Mouse (Mus musculus) ES-E14 (cell line): ENCODE data around the gene Slc31a1. TPM values are rescaled to one million over a fixed set of nuclear protein-coding genes. Genes with fewer than 3 reads are reported as not detected.

ENCODE experiments used
- DNase-seq: peaks from one replicate; pipeline ENCODE4 v3.0.0-alpha.2; 2013; ENCODE audit warnings: low read depth, low spot score
- H3K27ac ChIP-seq: 2 replicates; pipeline ENCODE4 v1.5.1; 2012; ENCODE audit warnings: low read depth, mild to moderate bottlenecking, low read length, moderate library complexity, mixed read lengths; ENCODE audit not compliant: poor library complexity, insufficient read depth, severe bottlenecking
- H3K36me3 ChIP-seq: 2 replicates; pipeline ENCODE4 v1.6.1; 2012; ENCODE audit warnings: mild to moderate bottlenecking, low read length, moderate library complexity, mixed read lengths; ENCODE audit not compliant: control insufficient read depth, poor library complexity, insufficient read depth, severe bottlenecking
- H3K4me1 ChIP-seq, 2 experiments: fragments of 150-350 bp in 1 of 2; sonication (generic) in 1 of 2; 2 replicates each; pipeline ENCODE4 v1.6.1; 2012; ENCODE audit warnings: low read length in 2 of 2, mild to moderate bottlenecking in 1 of 2, mixed read lengths in 1 of 2; ENCODE audit not compliant: control insufficient read depth in 2 of 2, insufficient read depth in 2 of 2, poor library complexity in 1 of 2
- H3K4me3 ChIP-seq, 2 experiments: fragments of 150-350 bp in 1 of 2; sonication (generic) in 1 of 2; 2 replicates each; pipeline ENCODE4 v1.5.1; 2012; ENCODE audit warnings: low read length in 2 of 2, low read depth in 1 of 2, mild to moderate bottlenecking in 1 of 2, mixed read lengths in 1 of 2; ENCODE audit not compliant: insufficient read depth in 1 of 2, poor library complexity in 1 of 2, severe bottlenecking in 1 of 2
- H3K9ac ChIP-seq: 2 replicates; pipeline ENCODE4 v1.6.1; 2012; ENCODE audit warnings: low read depth, mild to moderate bottlenecking, low read length, mixed read lengths; ENCODE audit not compliant: poor library complexity, insufficient read depth, severe bottlenecking
- H3K9me3 ChIP-seq: fragments of 150-350 bp; sonication (generic); 2 replicates; pipeline ENCODE4 v1.6.1; 2012; ENCODE audit warnings: low read depth, mild to moderate bottlenecking, low read length; ENCODE audit not compliant: control insufficient read depth, insufficient read depth
- CHD2 ChIP-seq: IDR thresholded peaks from 2 replicates; pipeline ENCODE4 v1.6.1; 2014; ENCODE audit warnings: mild to moderate bottlenecking, low read depth, low read length, inconsistent platforms
- HCFC1 ChIP-seq: IDR thresholded peaks from 2 replicates; pipeline ENCODE4 v1.6.1; 2012; ENCODE audit warnings: low read length, inconsistent platforms, borderline replicate concordance; ENCODE audit not compliant: insufficient read depth
- MAFK ChIP-seq: IDR thresholded peaks from 2 replicates; pipeline ENCODE4 v1.6.1; 2014; ENCODE audit warnings: mild to moderate bottlenecking, low read depth, low read length, inconsistent platforms; ENCODE audit not compliant: insufficient read depth
- ZC3H11A ChIP-seq: IDR thresholded peaks from 2 replicates; pipeline ENCODE4 v1.6.1; 2012; ENCODE audit warnings: low read depth, mild to moderate bottlenecking, inconsistent platforms, low read length, borderline replicate concordance
- ZNF384 ChIP-seq: IDR thresholded peaks from 2 replicates; pipeline ENCODE4 v1.6.1; 2012; ENCODE audit warnings: low read depth, low read length, inconsistent platforms
- in situ Hi-C, 2 experiments: fragments of 600-800 bp; cut with MboI; formaldehyde crosslinking; loops; one replicate each; pipeline ENCODE4 v1.15.1; 2025; ENCODE audit warnings: low sequenced_read_pairs in 2 of 2, inconsistent platforms in 1 of 2; ENCODE audit not compliant: unreplicated experiment in 2 of 2
- total RNA-seq: library from RNA; depleted of rRNA; stranded (reverse); fragments of 300-350 nt; gene quantifications from 2 replicates; pipeline ENCODE4 v1.2.3, GENCODE M21; 2012; rRNA removed

Gene Slc31a1
- total RNA-seq, 1 experiment = 27.9 TPM

GRCm38 (mm10) chr4:62440986-62441385 lies 80.5 kb downstream of the Slc31a1 start:
- Histone ChIP-seq H3K9me3 (peaks cover 8% of the 10 kb centered on the region), H3K36me3 (no peaks in the 10 kb centered on the region), H3K4me1 (no peaks in the 10 kb centered on the region), H3K27ac (no peak overlapping the region), H3K4me3 (no peak overlapping the region), H3K9ac (no peak overlapping the region)
- in situ Hi-C loops = no loop called here
- no peak for DNase-seq
- no peak for TF ChIP-seq ZC3H11A
- TF ChIP-seq ZNF384 = no peak
- no peak for TF ChIP-seq CHD2
- no peak for TF ChIP-seq MAFK
- no peak for TF ChIP-seq HCFC1

Other genes starting within 250 kb of the Slc31a1 start
- gene Mup21, start 209.9 kb upstream of the Slc31a1 start, total RNA-seq = not detected in 2 replicates
- 6.2 and 7.2 TPM in 2 replicates for gene Zfp37, start 129.7 kb upstream of the Slc31a1 start, total RNA-seq
- gene Slc31a2, start 98.2 kb upstream of the Slc31a1 start, total RNA-seq = 16.5 and 23.0 TPM in 2 replicates
- 20.3 and 20.7 TPM in 2 replicates for gene Fkbp15, start 179 bp upstream of the Slc31a1 start, total RNA-seq
- gene Cdc26, start 47.9 kb downstream of the Slc31a1 start, total RNA-seq = 39.0 and 69.1 TPM in 2 replicates
- 27.6 and 32.6 TPM in 2 replicates for gene Prpf4, start 48.1 kb downstream of the Slc31a1 start, total RNA-seq
- 0.89 TPM in 1 of 2 replicates, not detected in the other for gene Rnf183, start 74.5 kb downstream of the Slc31a1 start, total RNA-seq
- gene Wdr31, start 110.2 kb downstream of the Slc31a1 start, total RNA-seq = 9.3 and 20.1 TPM in 2 replicates
- gene Bspry, start 119.3 kb downstream of the Slc31a1 start, total RNA-seq = 8.9 and 12.9 TPM in 2 replicates
- gene Hdhd3, start 142.7 kb downstream of the Slc31a1 start, total RNA-seq = 0.62 and 1.2 TPM in 2 replicates
- 26.3 and 27.9 TPM in 2 replicates for gene Alad, start 159.2 kb downstream of the Slc31a1 start, total RNA-seq
- gene Pole3, start 164.3 kb downstream of the Slc31a1 start, total RNA-seq = 23.5 and 32.1 TPM in 2 replicates
- 0.27 and 0.32 TPM in 2 replicates for gene 4933430I17Rik, start 164.6 kb downstream of the Slc31a1 start, total RNA-seq
- 7.1 and 10.0 TPM in 2 replicates for gene Rgs3, start 199.1 kb downstream of the Slc31a1 start, total RNA-seq